Mouse (Mus musculus): ENCODE results near the gene Lrrc7.

Gene Lrrc7

GRCm38 (mm10) chr3:158365801-158366200 lies 196.2 kb downstream of the Lrrc7 start:
- in situ Hi-C loops (cut with MboI): no loop called here

GRCm38 (mm10) chr3:158362091-158362490 lies 199.9 kb downstream of the Lrrc7 start:
- in situ Hi-C loops (cut with MboI): no loop called here

- in situ Hi-C loops (cut with MboI): no loop called here
Measured at GRCm38 (mm10) chr3:158356706-158357105, 205.3 kb downstream of the Lrrc7 start.

DNA sequence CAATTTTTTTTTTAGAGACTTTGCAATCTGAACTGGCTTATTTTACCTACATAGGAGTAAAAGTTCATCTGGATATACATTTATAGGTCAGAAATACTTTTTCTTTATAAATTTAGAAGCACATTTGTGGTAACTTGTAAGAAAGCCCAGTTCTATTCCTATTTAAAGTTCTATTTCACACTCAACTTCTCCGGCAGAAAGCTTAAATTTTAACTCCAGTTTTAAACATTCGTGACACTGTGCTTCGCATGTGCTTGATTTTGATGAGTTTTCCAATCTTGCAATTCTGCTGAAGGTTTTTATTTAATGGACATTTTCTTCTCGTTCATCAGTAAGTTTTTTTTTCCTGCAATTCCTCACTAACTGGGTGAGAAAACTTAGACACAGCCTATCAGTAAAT lies 205.8 kb downstream of the Lrrc7 start:
- in situ Hi-C loops (cut with MboI): no loop called here

- in situ Hi-C loops (cut with MboI): no loop called here
Measured at GRCm38 (mm10) chr3:158340808-158341207, 221.2 kb downstream of the Lrrc7 start.

DNA sequence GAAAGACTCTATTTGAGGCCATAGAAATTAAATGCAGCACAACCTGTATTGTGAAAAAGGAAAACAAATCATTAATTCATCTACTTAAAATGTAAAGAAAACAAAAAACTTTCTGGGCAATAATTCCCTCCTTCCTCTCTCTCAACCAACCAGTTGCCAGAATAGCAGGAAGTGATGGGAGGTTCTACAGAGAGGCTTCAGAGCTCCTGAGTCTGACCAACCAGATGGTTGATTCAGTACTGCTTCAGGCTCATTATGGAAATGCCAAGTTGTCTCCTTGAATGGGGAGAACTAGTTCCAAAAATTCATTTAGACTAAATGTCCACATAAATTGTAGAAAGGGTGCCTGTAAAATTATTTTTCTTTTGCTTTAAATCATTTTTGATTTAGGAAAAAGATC lies 231.9 kb downstream of the Lrrc7 start:
- in situ Hi-C loops (cut with MboI): no loop called here

DNA sequence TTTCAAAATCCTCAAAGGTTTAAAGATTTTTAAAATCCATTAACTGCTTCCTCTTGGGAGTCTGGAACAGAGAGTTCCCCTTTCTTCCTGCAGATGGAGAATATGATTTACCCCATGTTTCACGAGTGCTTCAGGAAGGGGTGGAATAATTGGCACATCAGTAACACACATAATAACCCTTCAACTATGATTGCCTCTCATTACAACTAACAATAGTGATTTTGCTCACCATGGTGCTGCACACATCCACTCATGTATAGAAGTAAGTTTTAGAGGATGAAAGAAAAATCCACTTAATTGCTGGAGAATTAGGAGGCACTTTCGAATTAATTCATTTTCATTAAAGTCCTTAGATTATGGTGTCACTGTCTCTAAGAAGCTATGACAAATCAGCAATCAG lies 251.6 kb downstream of the Lrrc7 start:
- in situ Hi-C loops (cut with MboI): no loop called here

DNA sequence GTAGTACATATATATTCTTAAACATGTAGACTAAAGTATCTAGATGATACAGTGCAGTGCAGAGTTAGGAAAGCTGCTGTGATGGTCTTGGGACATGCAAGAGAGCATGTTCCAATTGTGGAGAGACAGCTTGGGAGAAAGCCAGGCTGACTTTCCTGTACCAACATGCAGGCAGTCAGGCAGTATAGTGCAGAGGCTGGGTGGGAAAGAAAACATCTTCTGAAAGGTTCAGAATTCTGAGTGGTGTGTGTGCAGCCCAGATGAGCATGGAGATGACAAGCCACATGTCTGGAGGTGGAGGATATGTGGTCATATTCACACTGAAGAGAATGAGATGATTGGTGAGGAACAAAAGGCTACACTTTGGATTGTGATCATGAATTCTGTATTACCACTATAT lies 254.6 kb downstream of the Lrrc7 start:
- in situ Hi-C loops (cut with MboI): no loop called here

DNA sequence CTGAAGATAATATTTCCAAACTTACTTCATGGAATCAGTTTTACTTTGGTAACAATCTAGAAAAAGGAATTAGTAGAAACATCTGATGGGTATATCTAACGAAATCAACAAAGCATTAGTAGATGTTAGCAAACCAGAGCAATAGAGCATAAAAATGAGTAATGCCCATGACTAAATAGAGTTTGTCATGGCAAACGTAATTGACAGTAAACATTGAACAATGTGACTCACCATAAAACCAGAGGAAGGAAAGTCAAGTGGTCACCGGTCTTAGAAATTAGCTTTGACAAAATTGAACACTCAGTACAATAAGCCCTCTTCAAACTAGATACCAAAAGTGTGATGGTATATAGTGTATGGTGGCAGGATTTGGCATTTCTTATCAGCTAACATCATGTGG lies 263.3 kb downstream of the Lrrc7 start:
- in situ Hi-C loops (cut with MboI): no loop called here

GRCm38 (mm10) chr3:158295041-158295440 lies 267.0 kb downstream of the Lrrc7 start:
- in situ Hi-C loops (cut with MboI): no loop called here

DNA sequence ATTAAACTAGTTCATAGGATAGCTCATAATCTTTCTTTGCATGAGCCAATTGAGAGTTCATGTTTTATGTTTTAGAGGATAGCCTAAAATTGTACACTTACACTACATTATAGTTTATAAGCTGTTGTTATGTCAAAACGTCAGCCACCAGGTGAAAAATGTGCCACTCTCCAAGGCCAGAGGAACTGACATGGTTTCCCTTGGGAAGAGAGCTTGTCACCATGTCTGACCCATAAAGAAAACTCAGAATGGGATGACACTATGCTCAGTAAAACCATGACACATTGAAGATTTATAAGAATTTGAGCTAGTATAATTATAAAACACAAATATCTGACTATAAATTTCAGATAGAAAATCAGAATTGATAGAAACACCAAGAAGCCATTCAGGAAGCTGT lies 277.6 kb downstream of the Lrrc7 start:
- in situ Hi-C loops (cut with MboI): no loop called here

DNA sequence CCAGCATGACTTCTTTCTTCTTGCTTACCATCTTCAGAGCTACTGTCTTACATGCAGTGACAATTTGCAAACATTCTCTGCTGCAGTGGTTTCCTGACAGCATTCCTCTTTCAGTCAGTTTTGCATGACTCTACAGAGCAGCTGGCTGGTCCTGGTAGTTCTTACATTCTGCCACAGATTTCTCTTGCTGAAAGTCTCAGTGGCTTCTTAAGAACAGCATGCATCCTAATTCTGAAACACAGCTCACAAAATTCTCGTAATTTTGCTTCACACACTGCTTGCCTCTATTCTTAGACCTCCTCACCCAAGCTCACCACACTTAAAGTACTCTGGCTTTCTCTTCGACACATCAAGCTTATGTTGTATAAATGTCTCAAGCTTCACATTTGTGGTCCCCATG lies 283.4 kb downstream of the Lrrc7 start:
- in situ Hi-C loops (cut with MboI): no loop called here

GRCm38 (mm10) chr3:158272700-158273099 lies 289.3 kb downstream of the Lrrc7 start:
- in situ Hi-C loops (cut with MboI): no loop called here

GRCm38 (mm10) chr3:158270887-158271286 lies 291.1 kb downstream of the Lrrc7 start:
- in situ Hi-C loops (cut with MboI): no loop called here

DNA sequence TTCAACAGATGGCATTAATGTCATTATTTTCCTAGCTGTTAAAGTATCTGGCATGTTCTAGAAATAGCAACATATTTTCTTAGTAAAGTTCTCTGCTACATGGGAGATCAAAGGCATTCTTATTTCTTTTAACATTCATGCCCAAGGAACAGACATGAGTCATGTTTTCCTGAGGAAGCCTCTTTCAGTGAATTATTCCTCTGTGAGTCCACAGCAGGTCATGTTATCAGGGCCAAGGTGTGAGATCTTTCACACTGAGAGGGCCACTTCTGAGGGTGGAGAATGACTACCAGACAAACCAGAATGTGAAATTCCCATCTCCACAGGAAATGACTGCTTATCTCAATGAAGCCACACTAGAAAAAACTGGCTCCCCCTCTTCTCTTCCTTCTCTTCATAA lies 309.4 kb downstream of the Lrrc7 start:
- in situ Hi-C loops (cut with MboI): no loop called here

- in situ Hi-C loops (cut with MboI): no loop called here
Measured at GRCm38 (mm10) chr3:158247672-158248071, 314.3 kb downstream of the Lrrc7 start.

DNA sequence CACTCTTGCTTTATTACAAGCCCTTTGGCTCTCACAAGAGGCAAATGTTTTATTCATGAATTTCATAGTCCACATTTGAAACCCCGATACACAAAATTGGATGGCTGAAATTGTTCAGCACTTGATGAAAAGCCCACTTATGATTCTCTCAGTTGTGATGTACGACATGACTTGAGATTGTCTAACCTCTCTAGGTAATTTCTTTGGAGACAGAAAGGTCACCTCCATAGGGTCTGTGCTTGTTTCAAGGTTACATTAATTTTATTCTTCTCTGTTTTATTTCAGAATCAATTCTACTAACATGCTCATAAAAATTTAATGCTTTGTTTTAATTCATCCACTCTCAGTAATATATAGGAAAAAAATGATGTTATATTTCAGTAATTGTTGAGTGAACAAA lies 351.4 kb downstream of the Lrrc7 start:
- in situ Hi-C loops (cut with MboI): no loop called here

DNA sequence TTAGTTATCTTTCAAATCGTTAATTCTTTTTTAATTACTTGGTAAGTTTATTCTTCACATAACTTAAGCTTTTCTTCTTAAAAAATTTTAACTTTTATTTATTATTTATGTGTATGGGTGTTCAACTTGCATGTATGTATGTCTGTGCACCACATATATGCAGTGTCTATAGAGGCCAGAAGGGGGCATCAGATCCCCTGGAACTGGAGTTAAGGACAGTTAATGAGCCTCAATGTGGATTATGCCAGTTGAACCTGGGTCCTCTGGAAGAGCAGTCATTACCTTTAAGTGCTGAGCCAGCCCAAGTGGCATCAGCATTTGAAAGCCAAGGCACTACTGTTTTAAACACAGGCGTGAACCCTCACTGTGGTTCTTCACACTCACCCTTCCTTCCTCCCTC lies 352.0 kb downstream of the Lrrc7 start:
- in situ Hi-C loops (cut with MboI): no loop called here

DNA sequence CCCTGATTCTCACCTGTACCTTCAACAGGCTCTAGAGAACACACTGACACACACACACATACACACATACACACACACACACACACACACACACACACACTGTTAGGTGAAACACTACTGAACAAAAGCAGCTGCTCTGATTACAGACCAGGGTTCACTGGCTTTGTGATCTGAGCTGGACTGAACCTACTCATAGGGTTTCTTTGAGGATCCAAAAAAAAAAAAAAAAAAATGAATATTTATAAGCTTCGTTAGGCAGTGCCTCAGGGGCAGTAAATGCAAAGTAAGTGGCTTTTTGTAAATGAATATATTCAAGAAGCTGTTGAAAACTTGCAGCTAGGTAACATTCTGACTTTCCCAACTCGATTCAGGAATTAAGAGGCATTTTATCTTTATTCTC lies 354.2 kb downstream of the Lrrc7 start:
- in situ Hi-C loops (cut with MboI): no loop called here

DNA sequence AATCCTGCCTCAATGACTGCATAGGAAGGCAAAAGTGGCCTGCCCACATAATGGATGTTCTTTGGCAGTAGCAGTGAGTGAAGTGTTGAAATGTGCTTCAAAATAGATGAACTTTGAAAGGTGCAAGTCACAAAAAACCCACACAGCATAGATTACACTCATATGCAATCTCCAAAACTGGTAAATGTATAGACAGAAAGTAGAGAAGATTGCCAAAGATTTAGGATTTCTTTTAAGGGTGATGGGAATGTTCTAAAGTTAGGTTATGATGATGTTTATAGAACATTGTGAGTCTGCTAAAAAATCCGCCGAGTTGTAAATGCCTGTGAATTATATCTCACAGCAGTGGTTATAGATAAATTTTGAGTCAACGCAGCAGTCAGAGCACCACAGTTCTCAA lies 359.2 kb downstream of the Lrrc7 start:
- in situ Hi-C loops (cut with MboI): no loop called here

DNA sequence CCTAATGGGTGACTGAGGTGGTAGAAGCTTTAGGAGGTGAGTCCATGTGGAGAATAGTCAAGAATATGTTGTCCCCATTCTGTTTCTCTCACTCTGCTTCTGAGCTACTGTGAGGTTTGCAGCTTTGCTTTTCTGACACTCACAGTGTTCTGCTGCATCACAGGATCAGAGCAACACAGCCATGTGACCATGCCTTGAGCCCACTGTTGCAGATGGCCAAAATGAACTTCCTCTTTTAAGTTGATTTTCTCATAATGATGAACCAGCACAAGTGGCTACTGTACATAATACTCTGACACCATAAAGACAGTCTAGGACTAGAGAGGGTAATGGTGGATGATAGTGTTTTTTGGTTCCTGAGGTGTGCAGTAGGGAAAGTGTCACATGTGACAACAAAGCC lies 366.6 kb downstream of the Lrrc7 start:
- in situ Hi-C loops (cut with MboI): no loop called here

GRCm38 (mm10) chr3:158193229-158193628 lies 368.8 kb downstream of the Lrrc7 start:
- in situ Hi-C loops (cut with MboI): no loop called here

DNA sequence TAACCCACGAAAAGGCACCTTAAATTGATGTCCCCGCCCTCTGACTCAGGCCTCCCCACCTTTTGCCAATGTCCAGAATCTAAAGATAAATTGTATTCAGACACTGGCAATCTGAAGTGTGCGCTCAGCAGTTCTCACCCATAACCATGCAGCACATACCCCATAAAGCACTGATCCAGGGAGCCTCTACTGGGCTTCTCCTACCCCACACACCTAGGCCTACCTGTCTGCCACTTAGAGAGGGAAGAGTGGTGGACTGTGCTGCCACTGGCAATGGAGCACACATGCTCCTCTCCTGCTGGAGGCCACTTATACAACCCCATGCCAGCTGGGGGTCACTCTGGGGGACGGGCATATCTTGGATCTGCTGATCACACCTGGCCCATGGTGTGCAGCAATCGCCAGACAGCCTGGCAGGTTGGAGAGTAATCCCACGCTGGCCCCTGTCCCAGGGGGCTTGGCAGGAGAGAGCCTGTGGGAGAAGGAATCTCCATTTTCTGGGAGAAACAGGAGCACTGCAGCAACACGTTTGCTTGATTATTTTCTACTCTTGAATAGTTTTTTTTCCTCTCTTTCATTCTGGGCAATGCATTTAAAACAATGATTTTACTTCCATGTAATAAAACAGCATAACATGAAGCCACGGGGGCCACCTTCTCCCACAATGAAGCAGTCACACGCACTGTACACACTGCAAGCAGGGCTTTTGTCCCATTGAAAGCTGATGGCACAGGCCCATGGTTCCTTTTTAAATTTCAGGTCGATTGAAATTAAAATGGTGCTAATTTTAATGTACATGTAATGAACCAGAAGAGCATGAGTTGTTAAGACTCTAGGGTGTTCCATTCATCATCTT lies 386.9 kb downstream of the Lrrc7 start:
- in situ Hi-C loops (cut with MboI): no loop called here

GRCm38 (mm10) chr3:158169180-158169579 lies 392.8 kb downstream of the Lrrc7 start:
- in situ Hi-C loops (cut with MboI): no loop called here
